Mouse (Mus musculus): Measurements from ENCODE around the gene Rnf216.

DNA sequence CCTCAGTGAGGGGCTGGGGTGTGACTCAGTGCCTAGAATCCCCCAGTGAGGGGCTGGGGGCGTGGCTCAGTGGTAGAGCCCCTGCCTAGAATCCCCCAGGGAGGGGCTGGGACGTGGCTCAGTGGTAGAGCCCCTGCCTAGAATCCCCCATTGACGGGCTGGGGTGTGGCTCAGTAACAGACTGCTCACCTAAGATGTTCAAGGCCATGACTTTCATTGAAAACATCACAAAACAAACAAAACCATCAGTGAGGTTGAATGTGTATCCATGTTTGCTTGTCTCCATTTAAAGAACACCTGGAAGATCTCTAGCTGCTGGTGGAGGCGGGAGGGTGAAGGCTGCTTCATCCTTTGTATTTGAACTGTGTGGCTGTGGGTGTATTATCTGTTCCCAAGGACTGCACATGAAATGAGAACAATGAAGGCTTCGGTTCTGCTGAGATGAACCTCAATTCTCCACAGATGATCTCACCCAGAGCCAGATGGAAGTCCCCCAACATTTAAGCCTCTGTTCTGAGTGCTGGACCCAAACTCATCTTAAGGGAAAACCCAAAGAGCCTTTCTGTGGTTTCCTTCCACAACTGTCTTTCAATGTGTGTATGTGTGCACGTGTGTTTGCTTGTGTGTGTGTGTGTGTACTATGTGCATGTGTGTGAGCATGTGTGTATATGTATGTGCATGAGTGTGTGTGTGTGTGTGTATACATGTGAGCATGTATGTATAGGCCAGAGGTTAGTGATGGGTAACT, 155.7 kb downstream of the Rnf216 start:
- TF ChIP-seq GATA1 (IDR thresholded peaks at IDR 0.05; ENCODE audit: borderline replicate concordance, low read length) (no peak), FLI1 (IDR thresholded peaks at IDR 0.05; ENCODE audit: low read length) (no peak)

All from megakaryocyte, embryonic 14.5 days (primary cell).